Mouse (Mus musculus) small intestine, adult 2 months (tissue): ENCODE measurements around the gene Cav2.

ENCODE experiments used
- CTCF ChIP-seq: fragments of 200-500 bp; IDR thresholded peaks from 2 replicates; pipeline ENCODE4 v1.5.1; 2012; ENCODE audit warnings: low read depth, mild to moderate bottlenecking, control low read depth, inconsistent platforms, low read length, moderate library complexity, mixed read lengths; ENCODE audit not compliant: insufficient replicate concordance, insufficient read length; ENCODE audit errors: extremely low read depth
- POLR2A ChIP-seq: fragments of 200-500 bp; IDR thresholded peaks from 2 replicates; pipeline ENCODE4 v1.6.1; 2012; ENCODE audit warnings: low read depth, mild to moderate bottlenecking, control low read depth, inconsistent platforms, low read length, moderate library complexity

DNA sequence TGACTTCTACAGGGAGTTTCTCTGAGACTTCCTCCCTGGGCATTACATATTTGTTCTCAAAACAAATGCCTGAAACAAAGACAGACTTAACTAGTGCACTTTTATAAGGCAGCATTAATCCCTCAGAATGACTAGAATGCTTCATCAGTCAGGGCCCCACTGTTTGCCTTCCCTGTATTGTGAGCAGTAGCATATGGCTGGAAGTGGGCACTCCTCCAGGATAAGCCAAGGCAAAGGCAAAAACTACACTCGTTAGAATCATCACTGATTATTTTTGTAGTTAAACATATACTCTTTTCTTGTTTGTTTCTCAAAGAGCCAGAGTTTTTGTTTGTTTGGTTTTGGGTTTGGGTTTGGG lies 36.2 kb downstream of the Cav2 start:
- no peak for TF ChIP-seq CTCF
- TF ChIP-seq POLR2A: no peak
